Mouse (Mus musculus): ENCODE measurements at regions not wholly inside any gene's neighbourhood (a gene's known extent, or its start where the extent isn't known, plus 50 kb on each side); places are given as distances from the start of the nearest gene placed in this dataset.

DNA sequence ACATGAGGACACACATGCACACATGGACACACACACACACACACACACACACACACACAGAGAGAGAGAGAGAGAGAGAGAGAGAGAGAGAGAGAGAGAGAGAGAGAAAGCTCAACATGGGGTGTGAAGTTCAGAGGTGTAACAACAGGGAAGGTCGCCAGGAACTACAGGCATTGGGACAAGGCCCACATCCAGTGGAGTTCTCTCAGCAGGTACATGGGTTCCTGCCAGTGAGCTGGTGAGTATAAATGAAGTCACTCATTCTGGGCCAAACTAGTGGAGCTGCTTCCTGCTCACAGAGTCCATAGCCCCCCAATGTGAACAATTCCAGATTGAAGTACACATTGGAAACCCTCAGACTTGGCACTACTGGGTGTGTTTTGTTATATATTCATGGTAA is 366.3 kb downstream of the Fat4 start:
- Histone ChIP-seq H3K9me3 (no peaks in the 10 kb centered on the region), H3K4me3 (no peak overlapping the region), H3K27me3 (no peaks in the 10 kb centered on the region), H3K4me2 (no peak overlapping the region), H3K4me1 (replicated peaks) (peaks cover 4% of the 10 kb centered on the region; the same call in 1 of the 2 replicates), H3K27ac (no peak overlapping the region), H3K36me3 (no peaks in the 10 kb centered on the region), H3K9ac (no peak overlapping the region)
- no peak for ATAC-seq (ENCODE audit: low FRiP score)
- WGBS, result 77% methylated on average over 1 of the region's 1 CpGs

DNA sequence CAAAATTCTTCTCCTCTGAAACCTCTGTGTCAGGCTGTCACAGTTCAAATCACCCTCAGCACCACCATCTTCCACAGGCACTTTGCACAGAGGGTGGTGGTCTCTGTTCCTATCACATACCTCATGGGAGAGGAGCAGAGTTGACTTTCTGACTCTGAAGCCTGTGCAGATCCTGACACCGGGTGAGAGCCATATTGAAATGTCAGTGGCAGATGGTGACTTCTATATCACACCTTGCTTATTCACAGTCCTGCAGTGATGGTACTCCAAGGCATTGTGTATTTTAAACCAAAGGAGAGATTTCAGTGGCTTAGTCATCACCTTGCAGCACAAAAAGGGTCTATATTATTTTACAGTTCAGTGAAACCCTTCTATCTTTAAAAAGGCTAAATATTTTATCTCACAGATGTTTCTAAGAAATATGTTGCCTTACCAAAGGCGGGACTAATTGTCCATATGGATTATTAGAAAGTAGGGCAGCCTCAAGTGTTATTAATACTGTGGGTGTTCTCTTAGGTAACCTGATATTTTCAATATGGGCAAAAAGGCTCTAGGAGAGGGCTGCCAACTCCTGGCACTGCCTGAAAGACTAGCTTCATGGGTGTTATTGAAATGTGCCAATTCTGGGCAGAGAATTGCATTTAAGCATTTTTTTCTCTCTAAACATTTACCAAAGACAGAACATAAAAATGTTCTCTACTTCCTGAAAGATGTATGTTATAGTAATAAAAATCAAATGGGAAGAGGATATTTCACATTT is 378.1 kb downstream of the Fat4 start:
- Histone ChIP-seq H3K4me3 (no peak overlapping the region), H3K4me2 (no peak overlapping the region), H3K4me1 (replicated peaks) (no peaks in the 10 kb centered on the region), H3K9me3 (no peaks in the 10 kb centered on the region), H3K9ac (no peak overlapping the region), H3K36me3 (no peaks in the 10 kb centered on the region), H3K27ac (no peak overlapping the region), H3K27me3 (no peaks in the 10 kb centered on the region)
- ATAC-seq (ENCODE audit: low FRiP score), result no peak
- 89% methylated on average over 2 of the region's 2 CpGs for WGBS

DNA sequence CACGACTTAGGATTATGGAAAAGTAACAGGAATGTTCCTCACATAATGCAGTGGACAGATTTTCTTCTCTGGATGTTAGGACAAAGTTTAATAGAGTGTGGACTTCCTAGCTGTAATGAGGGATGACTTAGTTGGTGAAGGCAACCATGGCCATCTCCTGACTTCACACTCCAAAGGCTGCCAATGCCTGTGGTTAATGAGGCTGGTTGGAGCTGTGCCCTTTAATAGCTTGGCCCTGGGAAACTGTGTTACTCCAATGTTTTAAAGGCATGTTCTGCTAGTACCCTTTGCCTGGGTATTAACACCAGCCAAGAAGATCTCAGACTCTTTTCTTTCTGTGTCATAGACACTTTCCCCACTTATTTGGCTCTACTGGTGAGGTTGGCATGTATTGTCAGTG is 378.9 kb downstream of the Fat4 start:
- no peak overlapping the region for H3K9ac ChIP-seq
- no peaks in the 10 kb centered on the region for H3K4me1 ChIP-seq (replicated peaks)
- no peak overlapping the region for H3K4me3 ChIP-seq
- H3K27ac ChIP-seq, result no peak overlapping the region
- 98% methylated on average over 1 of the region's 1 CpGs for WGBS
- H3K27me3 ChIP-seq, result no peaks in the 10 kb centered on the region
- no peak overlapping the region for H3K4me2 ChIP-seq
- no peaks in the 10 kb centered on the region for H3K36me3 ChIP-seq
- no peaks in the 10 kb centered on the region for H3K9me3 ChIP-seq
- ATAC-seq (ENCODE audit: low FRiP score), result no peak

DNA sequence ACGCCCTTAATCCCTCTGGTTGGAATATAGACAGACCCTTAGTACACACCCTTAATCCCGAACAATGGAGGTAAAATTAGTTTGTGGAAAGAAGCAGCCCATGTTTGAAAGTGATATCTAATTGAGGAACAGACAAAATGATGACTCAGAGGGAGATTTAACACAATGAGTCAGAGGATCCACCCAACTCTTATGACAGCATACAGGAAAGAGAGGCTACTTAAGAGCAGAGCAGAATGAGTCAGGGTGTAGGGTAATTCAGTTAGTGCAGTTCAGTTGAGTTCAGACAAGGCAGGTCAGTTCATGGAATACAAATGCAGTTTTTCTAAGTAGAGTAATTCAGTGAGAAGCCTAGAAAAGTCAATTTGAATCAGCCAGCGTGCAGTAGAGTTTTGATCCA is 382.6 kb downstream of the Fat4 start:
- Histone ChIP-seq H3K4me3 (no peak overlapping the region), H3K4me1 (replicated peaks) (no peaks in the 10 kb centered on the region), H3K4me2 (no peak overlapping the region), H3K36me3 (no peaks in the 10 kb centered on the region), H3K27ac (no peak overlapping the region), H3K9ac (no peak overlapping the region), H3K27me3 (no peaks in the 10 kb centered on the region), H3K9me3 (no peaks in the 10 kb centered on the region)
- no peak for ATAC-seq (ENCODE audit: low FRiP score)
- 92% methylated on average over 3 of the region's 3 CpGs for WGBS

DNA sequence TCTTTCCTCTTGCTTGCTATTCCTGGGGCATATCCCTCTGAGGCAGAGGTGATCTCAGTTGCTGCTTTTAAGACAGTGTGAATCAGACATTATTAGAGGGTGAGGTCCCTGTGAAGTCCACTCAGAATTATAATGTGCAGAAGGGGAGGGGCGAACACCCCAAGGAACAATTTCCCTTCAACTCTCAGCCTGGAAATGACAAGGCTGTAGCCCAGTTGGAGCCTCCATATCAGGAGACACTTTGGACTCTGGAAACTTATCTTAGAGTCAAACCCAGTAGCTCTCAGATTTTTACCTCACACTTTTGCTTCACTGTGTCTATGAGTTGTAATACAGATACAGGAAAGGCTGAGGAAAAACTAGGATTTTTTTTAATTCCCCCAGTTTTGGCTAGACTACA is 385.9 kb downstream of the Fat4 start:
- WGBS, result 89% methylated on average over 1 of the region's 1 CpGs
- Histone ChIP-seq H3K36me3 (no peaks in the 10 kb centered on the region), H3K4me3 (no peak overlapping the region)

DNA sequence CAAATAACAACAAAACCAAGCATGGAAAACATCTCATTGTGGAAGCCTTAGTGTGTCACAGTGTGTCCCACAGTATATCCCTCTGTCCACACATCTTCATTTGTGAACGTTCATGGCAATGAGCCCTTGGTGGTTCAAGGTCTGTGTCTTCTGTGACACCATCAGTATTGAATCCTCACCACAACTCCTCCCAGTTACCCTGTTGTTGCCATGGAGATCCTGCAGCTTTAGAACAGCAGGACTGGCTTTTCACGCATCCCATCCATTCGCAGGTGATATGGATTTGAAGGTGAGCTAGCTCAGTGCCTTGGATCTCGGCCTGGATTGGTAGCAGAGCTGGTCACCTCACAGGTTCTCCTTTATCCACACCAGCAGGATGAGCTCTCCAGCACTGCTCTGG is 390.2 kb downstream of the Fat4 start:
- Histone ChIP-seq H3K36me3 (no peaks in the 10 kb centered on the region), H3K9ac (no peak overlapping the region), H3K27ac (no peak overlapping the region), H3K9me3 (no peaks in the 10 kb centered on the region), H3K4me1 (replicated peaks) (0 out of 2 replicates have a peak, but pooled peaks cover 3% of the 10 kb centered on the region), H3K4me2 (no peak overlapping the region), H3K4me3 (no peak overlapping the region), H3K27me3 (no peaks in the 10 kb centered on the region)
- 67% methylated on average over 4 of the region's 4 CpGs for WGBS
- ATAC-seq (ENCODE audit: low FRiP score), result no peak; the same call in 1 of the 2 replicates

More for the DNA sequence above, 385.9 kb downstream of the Fat4 start:
- Histone ChIP-seq H3K27ac (no peak overlapping the region), H3K9ac (no peak overlapping the region), H3K4me2 (no peak overlapping the region), H3K27me3 (no peaks in the 10 kb centered on the region), H3K9me3 (no peaks in the 10 kb centered on the region), H3K4me1 (replicated peaks) (0 out of 2 replicates have a peak, but pooled peaks cover 3% of the 10 kb centered on the region)
- no peak for ATAC-seq (ENCODE audit: low FRiP score)

DNA sequence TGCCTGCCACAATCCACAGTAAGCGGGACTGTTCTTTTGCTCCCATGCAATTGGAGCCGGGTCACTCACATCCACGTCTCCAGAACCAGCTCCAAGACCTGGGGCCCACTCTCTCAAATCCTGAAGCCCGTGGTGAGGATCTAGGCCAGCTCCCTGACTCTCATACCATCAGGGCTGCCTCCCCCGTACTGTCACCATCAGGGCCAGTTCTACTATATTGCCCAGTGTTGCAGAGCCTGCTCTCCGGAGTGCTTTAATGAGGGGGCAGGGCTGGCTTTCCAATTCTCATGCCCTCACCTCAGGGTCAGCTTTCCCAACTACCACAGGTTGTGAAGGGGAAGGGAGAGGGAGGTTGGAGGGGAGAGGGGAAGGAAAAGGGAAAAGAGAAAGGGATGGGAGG is 390.6 kb downstream of the Fat4 start:
- 85% methylated on average over 6 of the region's 6 CpGs for WGBS
- Histone ChIP-seq H3K4me1 (replicated peaks) (0 out of 2 replicates have a peak, but pooled peaks cover 3% of the 10 kb centered on the region), H3K27ac (no peak overlapping the region), H3K27me3 (no peaks in the 10 kb centered on the region), H3K36me3 (no peaks in the 10 kb centered on the region), H3K9me3 (no peaks in the 10 kb centered on the region), H3K9ac (no peak overlapping the region), H3K4me2 (no peak overlapping the region), H3K4me3 (no peak overlapping the region)
- peak; percentile 49; the same call in 1 of the 2 replicates for ATAC-seq (ENCODE audit: low FRiP score)

DNA sequence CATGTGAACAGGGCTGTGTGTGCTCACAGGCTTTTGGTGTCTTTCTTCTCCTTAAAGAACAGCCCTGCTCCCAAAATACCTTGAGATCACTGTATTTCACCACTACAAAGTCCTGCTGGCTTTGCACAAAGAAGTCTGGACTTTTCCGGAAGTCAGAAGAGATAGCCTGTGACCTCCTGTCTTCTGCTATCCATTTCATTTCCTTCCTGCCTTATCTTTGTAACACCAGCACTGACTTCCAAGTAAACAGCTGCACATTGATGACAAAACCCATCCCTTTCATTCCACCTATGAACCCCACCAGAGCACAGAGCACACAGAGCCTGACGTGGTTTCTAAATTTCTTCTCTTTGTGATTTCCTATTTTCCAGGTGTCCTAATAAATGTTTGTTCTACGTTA is 408.5 kb downstream of the Fat4 start:
- H3K27ac ChIP-seq, result no peak overlapping the region
- no peaks in the 10 kb centered on the region for H3K4me1 ChIP-seq (replicated peaks)
- ATAC-seq (ENCODE audit: low FRiP score), result no peak
- no peaks in the 10 kb centered on the region for H3K27me3 ChIP-seq
- H3K4me3 ChIP-seq, result no peak overlapping the region
- no peaks in the 10 kb centered on the region for H3K36me3 ChIP-seq
- no peak overlapping the region for H3K4me2 ChIP-seq
- 88% methylated on average over 3 of the region's 3 CpGs for WGBS
- no peaks in the 10 kb centered on the region for H3K9me3 ChIP-seq
- H3K9ac ChIP-seq, result no peak overlapping the region

DNA sequence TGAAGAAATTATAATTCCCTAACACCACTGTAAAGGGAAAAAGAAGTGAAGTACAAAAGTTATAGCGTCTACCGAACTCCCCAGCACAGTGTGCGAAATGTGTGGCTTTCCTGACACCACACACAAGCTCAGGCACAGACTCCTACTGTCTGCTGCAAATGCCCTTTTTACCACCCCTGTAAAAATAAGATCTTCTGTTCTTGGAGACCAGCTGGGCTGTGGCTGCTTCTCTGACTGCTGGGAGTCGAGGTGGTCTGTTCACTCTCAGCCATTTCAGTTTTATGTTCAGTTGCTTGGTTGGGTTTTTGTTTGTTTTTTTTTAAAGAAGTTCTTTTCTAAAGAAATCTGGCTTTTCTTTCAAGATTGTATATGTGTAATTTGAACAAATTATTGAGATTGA is 409.5 kb downstream of the Fat4 start:
- H3K27ac ChIP-seq, result no peak overlapping the region
- ATAC-seq (ENCODE audit: low FRiP score), result no peak
- WGBS, result 86% methylated on average over 4 of the region's 4 CpGs
- no peaks in the 10 kb centered on the region for H3K27me3 ChIP-seq
- H3K9ac ChIP-seq, result no peak overlapping the region
- H3K4me1 ChIP-seq (replicated peaks), result no peaks in the 10 kb centered on the region
- no peaks in the 10 kb centered on the region for H3K36me3 ChIP-seq
- no peak overlapping the region for H3K4me3 ChIP-seq
- no peak overlapping the region for H3K4me2 ChIP-seq
- H3K9me3 ChIP-seq, result no peaks in the 10 kb centered on the region

DNA sequence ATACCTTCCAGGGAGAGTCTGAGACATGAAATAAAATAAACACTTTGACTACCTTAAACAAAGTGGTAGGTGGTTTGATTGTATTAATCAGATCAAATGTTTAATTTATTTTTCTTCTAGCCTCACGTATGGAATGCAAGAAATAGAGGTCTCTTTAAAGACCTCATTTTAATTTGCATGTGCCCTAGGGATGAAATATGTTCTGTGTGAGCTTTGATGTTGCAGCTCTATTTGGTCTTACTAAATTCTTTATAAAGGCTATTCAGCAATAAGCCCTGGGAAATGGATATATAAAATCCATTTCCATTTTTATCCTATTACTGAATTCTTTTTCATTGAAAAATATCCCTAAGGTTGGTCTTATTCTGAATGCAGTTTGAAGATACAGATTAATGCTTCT is 422.7 kb downstream of the Fat4 start:
- no peak overlapping the region for H3K27ac ChIP-seq
- H3K4me1 ChIP-seq (replicated peaks), result no peaks in the 10 kb centered on the region
- no peak overlapping the region for H3K9ac ChIP-seq
- H3K36me3 ChIP-seq, result no peaks in the 10 kb centered on the region
- no peaks in the 10 kb centered on the region for H3K9me3 ChIP-seq
- WGBS, result 59% methylated on average over 1 of the region's 1 CpGs
- ATAC-seq (ENCODE audit: low FRiP score), result no peak
- no peaks in the 10 kb centered on the region for H3K27me3 ChIP-seq
- H3K4me2 ChIP-seq, result no peak overlapping the region
- H3K4me3 ChIP-seq, result no peak overlapping the region

DNA sequence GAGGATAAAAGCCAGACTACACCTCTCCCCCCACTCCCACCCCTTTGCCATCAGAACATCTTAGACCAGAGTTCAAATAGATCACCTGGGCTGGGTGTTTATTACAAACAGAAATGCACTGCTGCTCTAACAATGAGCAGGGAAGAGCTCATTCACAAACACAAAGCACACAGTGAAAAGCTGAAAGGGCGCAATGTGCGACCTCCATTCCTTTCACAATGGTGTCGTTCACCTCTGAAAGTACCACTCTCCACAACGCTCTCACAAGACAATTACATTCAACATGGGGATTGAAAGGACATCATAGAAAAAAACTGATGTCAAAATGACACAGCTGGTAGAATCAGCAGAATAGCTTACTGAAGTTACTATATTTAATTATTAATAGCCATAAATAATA is 426.8 kb downstream of the Fat4 start:
- Histone ChIP-seq H3K9ac (no peak overlapping the region), H3K9me3 (no peaks in the 10 kb centered on the region), H3K27ac (no peak overlapping the region), H3K27me3 (no peaks in the 10 kb centered on the region), H3K4me3 (no peak overlapping the region), H3K4me1 (replicated peaks) (no peaks in the 10 kb centered on the region), H3K4me2 (no peak overlapping the region), H3K36me3 (no peaks in the 10 kb centered on the region)
- ATAC-seq (ENCODE audit: low FRiP score), result no peak
- 57% methylated on average over 4 of the region's 4 CpGs for WGBS

DNA sequence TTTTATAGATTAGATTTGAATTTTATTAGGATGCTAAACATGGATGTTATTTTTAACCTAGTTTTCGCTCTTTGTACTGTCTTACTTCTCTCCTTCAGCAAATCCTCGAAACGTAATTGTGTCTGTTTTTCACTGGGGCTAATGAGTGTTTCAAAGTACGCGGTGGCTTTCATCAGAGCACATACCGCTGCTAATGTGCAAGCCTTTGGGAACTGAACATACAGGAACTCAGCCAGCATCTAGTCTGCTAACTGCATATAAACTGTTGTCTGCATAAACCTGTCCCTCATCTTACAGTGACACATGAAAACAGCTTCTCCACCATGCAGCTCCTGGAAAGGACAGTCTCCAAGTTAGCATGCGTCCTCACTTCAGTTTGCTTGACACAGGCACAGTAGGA is 434.1 kb downstream of the Fat4 start:
- WGBS, result 66% methylated on average over 7 of the region's 7 CpGs
- Histone ChIP-seq H3K36me3 (no peaks in the 10 kb centered on the region), H3K27ac (no peak overlapping the region), H3K4me2 (no peak overlapping the region), H3K4me3 (no peak overlapping the region), H3K4me1 (replicated peaks) (no peaks in the 10 kb centered on the region), H3K27me3 (no peaks in the 10 kb centered on the region), H3K9me3 (no peaks in the 10 kb centered on the region), H3K9ac (no peak overlapping the region)
- no peak for ATAC-seq (ENCODE audit: low FRiP score)

DNA sequence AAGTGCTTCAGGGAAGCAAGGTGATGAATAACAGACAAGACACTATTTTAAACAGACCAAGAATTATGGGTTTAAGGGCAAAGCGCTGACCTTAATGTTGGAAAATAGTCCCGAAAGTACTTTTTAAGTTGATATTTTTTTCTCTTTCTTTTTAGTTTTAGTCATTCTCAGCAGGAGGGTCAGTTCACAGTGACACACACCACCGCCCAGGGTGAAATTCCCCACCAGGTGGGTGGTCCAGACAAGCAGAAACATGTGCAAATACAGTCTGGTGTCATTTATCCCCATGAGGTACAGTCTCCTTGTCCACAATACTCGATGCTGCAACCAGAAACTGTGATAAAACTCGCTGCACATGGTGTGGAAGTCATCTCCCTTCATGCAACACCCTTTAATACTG is 435.5 kb downstream of the Fat4 start:
- H3K9ac ChIP-seq, result no peak overlapping the region
- ATAC-seq (ENCODE audit: low FRiP score), result no peak
- no peak overlapping the region for H3K27ac ChIP-seq
- no peak overlapping the region for H3K4me2 ChIP-seq
- no peak overlapping the region for H3K4me3 ChIP-seq
- H3K27me3 ChIP-seq, result no peaks in the 10 kb centered on the region
- H3K36me3 ChIP-seq, result no peaks in the 10 kb centered on the region
- no peaks in the 10 kb centered on the region for H3K4me1 ChIP-seq (replicated peaks)
- WGBS, result 71% methylated on average over 5 of the region's 5 CpGs
- H3K9me3 ChIP-seq, result no peaks in the 10 kb centered on the region
